Mouse (Mus musculus): Measurements from ENCODE around the gene Lztr1.

Gene Lztr1

DNA sequence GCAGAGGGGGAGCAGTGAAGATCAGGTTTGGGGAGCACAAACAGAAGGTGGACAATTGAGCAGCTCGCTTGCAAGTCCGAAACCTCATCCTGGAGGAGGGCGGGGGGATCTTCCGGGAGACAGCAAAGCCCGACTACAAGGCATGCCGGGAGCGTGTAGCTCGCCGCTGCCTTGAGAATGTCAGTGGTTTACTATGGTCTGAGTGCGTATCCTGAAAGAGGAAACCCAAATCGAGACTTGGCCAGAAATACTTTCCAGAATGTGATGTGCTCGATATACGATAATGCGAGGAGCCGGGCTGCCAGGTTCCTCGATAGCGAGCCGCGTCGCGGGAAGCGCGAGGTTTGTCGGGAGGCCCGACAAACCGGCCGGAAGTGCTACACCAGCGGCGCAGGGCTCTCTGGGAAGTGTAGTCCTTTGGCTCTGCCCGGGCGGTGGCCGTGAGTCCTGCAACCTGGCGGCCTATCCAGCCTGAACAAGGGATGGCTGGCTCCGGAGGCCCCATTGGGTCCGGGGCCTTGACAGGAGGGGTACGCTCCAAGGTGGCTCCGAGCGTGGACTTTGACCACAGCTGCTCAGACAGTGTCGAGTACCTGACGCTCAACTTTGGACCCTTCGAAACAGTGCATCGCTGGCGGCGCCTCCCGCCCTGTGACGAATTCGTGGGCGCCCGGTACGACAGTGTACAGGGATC is at the start of gene Lztr1:
Lztr1 (plus strand) TSS at position 143 of the 694 bp plus-strand sequence.
- DNase-seq (ENCODE audit: low spot score) = peak; percentile 91

DNA sequence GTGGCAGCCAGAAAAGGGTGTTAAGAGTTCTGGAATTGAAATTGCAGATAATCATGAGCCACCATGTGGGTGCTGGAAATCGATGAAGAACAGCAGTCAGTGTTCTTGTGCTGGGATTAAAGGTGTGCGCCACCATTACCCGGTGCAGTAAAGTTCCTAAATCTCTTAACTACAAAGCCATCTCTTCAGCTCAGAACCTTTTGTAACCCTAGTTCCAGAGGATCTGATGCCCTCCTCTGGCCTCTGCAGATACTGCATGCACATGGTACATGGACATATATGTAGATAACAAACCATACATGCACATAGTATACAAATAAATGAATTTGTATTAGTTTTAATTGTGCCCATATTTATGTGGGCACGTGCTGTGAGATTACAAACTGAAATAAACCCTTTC is 48.2 kb upstream of the Lztr1 start:
- no peak for DNase-seq (ENCODE audit: low spot score)

DNA sequence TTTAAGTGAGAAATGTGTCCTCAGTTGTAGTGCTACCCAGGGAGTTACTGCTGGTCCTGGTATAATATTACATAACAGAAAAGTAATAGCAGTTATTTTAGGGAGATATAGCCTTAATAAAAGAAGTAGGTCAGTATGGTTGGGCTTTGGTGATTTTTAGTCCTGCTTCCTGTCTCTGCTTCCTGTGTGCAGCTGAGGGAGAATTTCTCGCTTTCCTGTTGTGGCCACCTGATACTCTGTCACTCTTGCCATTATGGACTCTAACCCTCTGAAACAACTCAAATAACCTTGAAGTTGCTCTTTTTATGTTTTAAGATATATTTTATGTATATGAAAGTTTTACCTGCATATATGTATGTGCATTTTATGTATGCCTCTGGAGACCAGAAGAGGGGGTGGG is 46.9 kb upstream of the Lztr1 start:
- no peak for DNase-seq (ENCODE audit: low spot score)

DNA sequence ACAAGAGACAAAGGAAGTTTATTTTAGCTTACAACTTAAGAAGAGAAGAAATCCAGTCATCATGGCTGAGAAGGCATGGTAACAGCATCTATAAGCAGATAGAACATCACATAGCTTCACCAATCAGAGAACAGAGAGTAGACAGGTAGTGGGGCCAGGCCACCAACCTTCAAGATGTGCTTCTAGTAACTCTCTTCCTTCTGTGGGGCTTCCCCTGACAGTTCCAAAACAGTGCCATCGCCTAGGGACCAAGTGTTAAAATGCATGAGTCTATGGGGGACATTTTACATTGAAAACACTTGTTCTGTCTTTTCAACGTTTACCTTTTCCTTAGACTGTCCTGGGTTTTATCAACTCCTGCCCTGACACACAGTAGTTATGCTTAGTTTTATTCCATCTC is 45.3 kb upstream of the Lztr1 start:
- DNase-seq (ENCODE audit: low spot score) = no peak

DNA sequence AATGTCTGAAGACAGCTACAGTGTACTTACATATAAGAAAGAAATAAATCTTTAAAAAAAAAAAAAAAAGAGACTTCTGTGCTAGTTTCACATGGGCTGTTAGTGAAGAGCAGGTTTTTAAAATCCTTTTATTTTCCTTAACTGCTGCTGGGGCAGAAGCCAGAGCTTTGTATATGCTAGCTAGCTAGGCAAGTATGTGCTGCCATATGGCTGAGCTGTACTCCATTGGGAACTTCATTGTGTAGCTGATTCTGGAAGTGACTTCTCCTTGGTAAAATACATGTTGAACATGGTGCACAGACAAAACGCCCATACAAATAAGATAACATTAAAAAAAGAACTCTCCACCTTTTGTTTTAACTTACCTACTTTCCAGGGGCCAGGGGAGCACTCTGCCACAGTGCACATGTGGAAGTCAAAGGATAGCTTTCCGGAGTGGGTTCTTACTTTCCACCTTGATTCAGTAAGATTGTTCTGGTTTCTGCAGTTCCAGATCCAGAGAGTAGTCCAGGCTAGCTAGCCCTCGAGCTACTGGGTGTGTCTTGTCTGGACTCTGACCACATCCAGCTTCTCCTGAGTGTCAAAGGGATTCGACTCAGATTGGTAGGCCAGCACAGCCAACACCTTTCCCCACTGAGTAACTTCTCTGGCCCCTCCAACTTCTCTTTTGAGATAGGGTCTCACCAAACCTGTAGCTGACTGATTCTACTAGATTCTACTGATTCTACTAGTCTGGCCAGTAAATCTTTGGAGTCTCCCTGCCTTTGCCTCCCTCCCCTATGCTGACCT is 41.4 kb upstream of the Lztr1 start:
- no peak for DNase-seq (ENCODE audit: low spot score)

DNA sequence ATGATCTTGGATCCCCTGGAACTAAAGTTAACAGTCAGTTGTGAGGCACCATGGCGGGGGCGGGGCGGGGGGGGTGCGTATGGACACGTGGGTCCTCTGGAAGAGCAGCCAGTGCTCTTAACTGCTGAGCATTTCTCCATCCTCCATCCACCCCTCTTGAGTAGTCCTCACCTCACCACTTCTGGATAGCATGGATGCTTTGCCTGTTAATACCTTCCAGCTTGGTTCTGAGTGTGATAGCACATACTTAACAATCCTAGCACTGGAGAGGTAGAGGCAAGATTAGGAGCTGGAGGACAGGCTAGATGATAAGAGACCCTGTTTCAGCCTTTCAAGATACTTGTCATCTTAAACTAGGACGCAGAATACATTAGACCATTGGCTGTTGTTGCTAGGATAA is 36.0 kb upstream of the Lztr1 start:
- no peak for DNase-seq (ENCODE audit: low spot score)

DNA sequence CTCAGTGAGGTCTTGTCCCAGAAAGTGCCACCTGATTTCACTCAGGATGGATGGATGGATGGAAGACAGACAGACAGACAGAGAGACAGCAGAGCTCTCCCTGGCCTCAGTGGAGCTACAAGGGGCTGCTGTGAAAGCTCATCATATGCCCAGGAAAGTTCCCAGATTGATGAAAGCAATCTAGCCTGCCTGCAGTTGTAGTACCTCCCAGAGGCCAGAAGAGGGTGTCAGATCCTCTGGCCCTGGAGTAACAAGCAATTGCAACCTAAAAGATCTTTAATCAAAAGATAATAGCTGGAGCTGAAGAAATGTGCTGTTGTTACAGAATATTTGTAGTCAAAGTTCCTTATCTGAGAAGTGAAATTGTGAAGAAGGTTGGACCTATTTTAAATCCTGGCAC is 34.4 kb upstream of the Lztr1 start:
- peak; percentile 57 for DNase-seq (ENCODE audit: low spot score)

DNA sequence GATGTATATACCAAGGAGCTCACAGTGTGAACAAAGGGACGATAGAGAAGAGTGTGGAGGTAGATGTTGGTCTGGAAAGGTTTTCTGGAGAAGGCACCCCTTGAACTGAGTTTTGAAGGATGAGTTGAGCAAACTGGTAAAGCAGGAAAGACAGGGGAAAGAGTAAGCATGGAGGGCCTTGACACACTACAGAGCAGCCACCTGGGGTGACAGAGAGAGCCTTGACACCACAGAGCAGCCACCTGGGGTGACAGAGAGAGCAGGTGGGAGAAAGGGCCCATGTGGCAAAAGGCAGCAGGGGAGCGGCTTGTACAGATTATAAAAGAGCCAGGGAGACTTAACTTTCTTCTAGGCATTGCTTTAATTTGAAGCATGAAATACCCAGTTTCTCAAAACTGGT is 33.7 kb upstream of the Lztr1 start:
- DNase-seq (ENCODE audit: low spot score) = no peak

DNA sequence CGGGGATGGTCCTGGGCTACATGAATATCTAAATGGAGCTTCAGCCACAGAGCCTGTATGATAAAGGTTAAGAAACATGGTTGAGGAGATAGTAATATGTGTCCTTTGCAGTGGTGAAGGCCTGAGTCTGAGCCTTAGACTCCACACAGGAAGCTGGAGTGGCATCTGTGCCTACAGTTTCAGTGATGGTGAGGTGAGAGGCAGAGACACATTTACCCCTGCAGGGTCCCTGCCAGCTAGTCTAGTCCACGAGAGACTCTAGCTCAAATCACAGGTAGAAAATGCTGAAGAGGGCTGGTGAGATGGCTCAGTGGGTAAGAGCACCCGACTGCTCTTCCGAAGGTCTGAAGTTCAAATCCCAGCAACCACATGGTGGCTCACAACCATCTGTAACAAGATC is 33.2 kb upstream of the Lztr1 start:
- no peak for DNase-seq (ENCODE audit: low spot score)

DNA sequence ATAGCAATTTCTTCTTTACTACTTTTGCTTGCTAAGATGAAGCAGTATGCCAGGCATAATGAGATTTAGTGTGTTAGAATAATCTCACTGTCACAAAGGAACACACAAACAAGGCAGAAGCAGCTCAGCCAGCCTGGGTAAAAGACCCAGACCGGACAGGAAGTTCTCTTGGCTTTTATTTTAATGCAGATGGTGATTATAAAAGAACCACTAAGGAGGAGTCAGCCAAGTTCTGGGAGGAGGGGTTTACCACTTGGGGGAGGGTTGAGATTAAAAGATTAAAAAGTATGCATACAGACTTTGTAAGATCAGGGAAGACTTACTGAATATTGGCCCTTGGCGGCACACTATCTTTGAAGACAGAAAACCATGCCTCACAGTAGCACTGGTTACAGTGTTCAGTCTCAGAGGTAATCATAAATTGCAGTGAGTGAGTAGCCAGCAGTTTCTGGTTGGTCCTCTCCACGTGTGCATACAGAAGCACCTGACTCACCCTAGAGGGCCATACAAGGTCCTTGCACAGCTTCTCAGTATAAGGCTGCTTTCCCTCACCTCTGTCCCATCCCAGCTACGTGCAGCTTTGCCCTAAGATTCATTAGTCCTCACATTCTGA is 30.1 kb upstream of the Lztr1 start:
- no peak for DNase-seq (ENCODE audit: low spot score)

DNA sequence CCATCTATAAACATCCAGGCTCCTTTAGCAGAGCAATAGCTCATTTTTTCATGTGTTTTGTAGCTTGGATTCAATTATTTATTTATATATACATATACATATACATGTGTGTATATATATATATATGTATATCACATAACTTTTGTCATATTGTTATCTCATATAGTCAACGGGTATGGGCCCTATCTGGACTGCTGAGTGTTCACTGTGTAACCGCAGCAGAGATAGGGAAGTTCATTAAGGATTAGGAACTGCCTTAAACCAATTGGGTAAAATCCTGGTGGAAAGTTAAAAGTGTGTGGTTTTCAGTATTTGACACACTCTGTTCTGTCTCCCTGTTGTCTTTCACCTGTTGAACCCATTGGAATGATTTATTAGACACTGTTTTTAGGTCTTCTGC is 27.0 kb upstream of the Lztr1 start:
- DNase-seq (ENCODE audit: low spot score) = no peak

DNA sequence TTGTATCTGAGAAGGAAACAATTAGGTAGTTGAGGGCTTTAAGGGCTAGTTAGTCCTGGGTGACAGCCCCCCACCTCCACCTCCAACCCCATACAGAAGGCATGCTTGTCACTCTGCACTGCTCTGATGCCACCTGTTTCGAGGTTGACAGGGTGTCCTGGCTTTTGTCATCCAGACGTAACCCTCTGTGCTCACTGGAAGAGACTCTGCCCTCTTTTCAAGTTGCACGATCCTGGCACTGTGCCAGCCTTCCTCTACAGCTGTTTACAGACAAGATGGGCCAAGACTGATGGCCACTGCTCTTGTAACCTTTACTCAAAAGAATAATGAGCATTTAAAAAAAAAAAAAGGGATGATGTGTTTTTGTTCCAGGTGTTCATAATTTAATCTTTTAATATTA is 22.0 kb upstream of the Lztr1 start:
- DNase-seq (ENCODE audit: low spot score) = peak; percentile 77

DNA sequence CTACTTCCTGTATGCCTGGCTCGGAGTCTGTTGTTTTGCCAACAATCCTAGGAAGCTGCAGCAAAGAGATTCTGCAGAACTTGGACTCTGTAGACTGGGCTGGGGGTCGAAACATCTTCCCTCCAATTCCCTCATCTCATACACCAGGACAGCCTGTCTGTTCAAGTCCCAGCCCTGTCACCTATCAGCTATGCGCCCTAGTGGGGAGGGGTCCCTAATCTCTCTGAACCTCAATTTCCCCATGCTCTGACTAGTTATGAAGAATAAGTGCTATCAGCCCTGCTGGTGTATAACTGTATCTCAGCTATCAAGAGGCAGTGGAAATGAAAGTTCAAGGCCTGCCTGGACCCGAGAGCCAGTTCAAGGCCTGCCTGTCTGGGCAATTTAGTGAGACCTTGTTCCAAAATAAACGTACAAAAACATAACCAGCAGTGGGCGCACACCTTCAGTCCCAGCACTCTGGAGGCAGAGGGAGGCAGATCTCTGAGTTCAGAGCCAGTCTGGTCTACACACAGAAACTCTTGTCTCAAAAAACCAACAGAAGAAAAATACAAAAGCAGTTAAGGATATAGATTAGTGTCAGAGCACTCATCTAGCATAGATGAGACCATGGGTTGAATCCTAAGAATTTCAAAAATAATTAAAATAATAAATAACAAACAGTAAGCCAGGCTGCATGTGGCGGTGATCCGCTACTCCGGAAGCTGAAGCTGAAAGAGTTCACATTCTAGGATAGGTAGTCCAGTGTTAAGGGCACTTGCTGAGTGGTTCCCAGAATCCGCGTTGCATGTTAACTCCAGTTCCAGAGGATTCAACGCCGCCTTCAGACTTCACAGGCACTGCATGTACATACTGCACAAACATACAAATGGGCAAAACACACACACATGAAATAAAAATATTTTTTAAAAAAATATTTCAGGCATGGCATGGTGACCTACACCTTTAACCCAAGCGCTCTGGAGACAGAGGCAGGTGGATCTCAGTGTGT is 19.7 kb upstream of the Lztr1 start:
- DNase-seq (ENCODE audit: low spot score) = no peak

DNA sequence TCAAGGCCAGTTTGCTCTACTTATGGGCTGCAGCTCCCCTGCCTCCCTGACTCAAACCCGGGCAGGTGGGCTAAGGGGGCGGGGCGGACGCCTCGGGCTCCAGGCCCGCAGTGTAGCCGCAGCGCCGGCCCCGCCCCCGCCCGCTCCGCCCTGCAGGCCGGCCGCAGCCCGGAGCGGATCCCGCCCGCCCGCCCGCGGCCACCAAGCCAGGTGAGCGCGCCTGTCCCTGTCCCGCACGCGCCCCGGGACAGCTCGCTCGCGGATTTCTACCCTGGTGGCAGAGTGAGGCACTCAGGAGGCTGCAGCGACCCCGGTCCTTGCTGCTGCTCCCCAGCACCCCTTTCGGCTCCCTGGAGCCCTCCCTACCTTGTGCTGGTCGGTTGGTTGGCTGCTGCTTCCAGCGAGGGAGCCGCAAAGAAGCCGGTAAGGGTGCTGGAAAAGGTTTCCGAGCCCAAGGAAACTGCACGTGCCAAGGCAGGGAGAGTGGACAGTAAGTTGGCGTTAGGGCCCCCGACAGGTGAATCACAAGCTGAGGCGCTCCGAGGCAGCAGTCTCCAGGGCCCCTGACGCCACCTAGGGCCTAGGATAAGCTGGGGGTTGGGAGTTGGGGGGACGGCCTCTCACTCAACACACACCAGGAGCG is 18.9 kb upstream of the Lztr1 start, which contains the start of gene Aifm3:
Aifm3 (plus strand) TSS at position 143 of the 643 bp plus-strand sequence.
- DNase-seq (ENCODE audit: low spot score) = no peak

DNA sequence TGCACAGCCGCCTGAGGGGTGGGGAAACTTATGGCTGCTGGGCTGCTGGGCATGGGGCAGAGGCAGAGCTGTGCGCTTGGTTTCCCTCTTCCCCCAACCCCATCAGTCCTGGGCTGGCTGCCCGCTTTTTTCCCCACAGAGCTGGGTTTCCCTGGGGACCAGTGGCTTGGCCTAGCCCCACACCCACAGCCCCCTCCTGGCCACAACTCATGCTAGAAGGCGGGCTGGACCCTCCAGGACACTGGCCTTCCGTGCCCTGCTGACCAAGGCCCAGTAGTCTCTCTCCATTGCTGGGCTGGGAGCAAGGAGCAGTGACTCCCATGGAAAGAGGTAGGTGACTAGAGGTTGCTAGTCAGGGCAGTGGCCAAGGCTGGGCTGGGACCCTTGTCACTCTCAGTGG is 17.3 kb upstream of the Lztr1 start:
- no peak for DNase-seq (ENCODE audit: low spot score)

DNA sequence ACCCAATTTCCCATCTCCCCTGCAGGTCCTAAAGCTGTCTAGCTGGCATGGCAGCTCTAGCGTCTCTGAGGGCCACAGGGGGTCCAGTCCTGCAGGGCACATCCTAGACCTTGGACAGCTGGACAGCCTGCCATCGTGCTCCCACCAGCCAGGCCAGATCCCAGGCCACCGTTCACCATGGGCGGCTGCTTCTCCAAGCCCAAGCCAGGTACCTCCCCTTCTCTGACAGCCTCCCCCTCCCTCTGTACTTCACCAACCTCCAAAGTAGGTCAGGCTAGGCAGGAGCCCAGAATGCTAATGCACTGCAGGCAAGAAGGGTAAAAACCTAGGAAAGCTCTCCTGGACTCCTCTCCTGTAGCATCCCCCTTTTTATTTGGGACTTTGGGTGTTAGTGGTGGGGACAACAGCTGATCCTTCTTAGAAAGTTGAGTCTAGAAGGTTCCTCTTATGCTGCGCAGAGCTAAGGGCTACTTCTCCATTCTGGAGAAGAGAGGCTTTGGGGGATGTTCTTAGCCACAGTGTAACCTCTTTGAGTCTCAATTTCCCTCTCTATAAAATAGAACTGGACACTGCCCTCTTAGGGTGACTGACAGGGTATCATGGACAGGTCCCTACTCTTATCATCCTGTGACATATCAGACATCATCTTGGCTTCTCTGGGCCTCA is 16.5 kb upstream of the Lztr1 start:
- no peak for DNase-seq (ENCODE audit: low spot score)

DNA sequence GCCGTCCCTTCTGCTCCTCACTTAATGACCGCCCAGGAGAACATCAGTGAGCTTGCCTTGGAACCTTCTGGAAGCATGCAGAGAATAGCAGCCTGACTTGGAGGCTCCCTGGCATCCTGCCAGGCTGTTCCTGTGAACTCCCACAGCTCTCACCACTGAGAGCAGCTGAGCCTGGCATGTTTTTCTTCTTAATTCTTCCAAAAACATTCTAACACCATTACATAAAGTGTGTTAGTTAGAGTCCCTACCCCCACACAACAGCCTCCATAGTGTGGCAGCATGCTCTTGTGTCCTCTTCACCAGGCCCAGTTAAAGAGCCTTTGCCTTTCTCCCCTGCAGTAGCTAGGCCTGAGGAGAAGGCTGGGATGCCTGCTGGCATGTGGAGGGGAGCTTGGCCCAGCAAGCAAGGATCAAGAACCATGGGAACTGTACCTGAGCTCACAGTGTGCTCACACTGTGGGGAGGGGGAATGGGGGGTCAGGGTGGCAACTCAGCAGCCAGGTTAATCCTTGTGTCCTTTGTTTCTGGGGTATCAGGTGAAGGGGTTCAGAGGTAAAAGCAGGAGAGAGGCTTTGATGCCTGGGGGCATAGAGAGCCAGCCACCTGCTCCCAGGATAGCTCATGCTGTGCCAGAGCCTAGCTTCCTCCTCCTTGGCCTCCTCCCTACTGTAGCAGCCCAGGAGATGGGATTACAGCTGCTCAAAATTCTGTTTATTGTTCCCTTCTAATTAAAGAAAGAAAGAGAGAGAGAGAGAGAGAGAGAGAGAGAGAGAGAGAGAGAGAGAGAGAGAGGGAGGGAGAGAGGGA is 11.8 kb upstream of the Lztr1 start:
- peak; percentile 79 for DNase-seq (ENCODE audit: low spot score)

DNA sequence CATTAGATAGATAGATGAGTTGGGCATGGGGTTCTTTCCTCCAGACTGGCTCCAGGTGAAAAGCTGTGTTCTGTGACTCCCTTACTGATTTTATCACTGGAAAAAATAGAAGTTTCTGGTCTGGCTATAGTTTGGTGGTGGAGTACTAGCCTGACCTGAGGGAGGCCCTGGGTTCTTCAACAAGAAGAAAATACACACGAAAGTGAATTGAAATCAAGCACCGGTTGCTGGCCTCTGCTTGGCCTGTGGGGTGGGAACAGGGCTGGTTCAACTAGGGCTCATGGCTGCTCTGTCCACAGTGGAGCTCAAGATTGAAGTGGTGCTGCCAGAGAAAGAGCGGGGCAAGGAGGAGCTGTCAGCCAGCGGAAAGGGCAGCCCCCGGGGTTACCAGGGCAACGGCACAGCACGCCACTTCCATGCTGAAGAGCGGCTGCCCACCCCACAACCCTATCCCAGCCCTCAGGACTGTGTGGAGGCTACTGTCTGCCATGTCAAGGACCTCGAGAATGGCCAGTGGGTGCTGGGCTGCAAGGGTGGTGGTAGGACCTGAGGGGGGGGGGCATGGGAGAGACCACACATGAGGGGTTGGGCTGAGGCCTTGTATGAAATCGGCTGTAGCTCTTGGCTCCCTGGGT is 9.1 kb upstream of the Lztr1 start:
- DNase-seq (ENCODE audit: low spot score) = no peak

DNA sequence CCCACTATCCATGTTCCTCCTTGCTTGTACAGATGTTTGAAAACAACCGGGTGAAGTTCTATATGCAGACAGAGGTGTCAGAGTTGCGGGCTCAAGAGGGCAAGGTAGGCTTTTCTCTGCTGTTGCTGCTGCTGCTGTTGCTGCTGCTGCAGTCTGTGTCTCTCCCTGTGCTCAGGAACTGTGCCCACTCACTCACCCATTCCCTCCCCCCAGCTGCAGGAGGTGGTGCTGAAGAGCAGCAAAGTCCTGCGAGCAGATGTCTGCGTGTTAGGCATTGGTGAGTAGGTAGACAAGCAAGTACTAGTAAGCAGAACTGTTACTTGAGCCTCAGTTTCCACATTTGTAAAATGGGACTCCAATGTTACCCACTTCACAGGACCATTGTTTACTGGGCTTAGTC is 5.8 kb upstream of the Lztr1 start:
- DNase-seq (ENCODE audit: low spot score) = no peak
